Mouse (Mus musculus): ENCODE measurements at regions not wholly inside any gene's neighbourhood (a gene's known extent, or its start where the extent isn't known, plus 50 kb on each side); places are given as distances from the start of the nearest gene placed in this dataset.

DNA sequence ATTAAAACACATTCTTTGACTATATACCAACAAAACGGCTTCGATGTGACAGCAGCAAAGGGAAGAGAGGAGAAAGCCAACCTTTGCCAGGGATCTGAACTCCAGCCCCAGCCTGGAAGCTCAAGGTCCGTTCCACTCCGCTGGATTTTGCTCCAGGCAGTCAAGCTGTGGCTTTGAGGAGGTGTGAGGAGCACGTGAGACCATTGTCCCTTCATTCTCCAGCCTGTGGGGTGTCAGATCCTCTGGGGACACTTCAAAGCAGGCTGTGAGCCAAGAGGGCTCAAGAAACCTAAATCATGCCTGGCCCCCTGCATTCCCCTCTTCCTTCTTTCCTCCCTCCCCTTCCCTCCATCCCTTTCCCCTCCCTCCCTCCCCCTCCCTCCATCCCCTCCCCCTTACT, 154.9 kb upstream of the Rpl38 start:
- no peak for TF ChIP-seq CTCF (conservative IDR thresholded peaks at IDR 0.05; ENCODE audit: insufficient read depth, insufficient read length, low read depth, low read length)
- no peak for TF ChIP-seq POLR2A (IDR thresholded peaks at IDR 0.05; ENCODE audit: low read depth, low read length)

Measured in kidney, adult 2 months (tissue).